Mouse (Mus musculus): ENCODE measurements at regions not wholly inside any gene's neighbourhood (a gene's known extent, or its start where the extent isn't known, plus 50 kb on each side); places are given as distances from the start of the nearest gene placed in this dataset.
A peak's percentile ranks its signal among the peaks of the same experiment; 100 is the strongest.

- DNase-seq, result no peak
These were observed 364.2 kb downstream of the Osr1 start for GRCm38 (mm10) chr12:9934158-9934557.

- DNase-seq, result no peak
These were observed 371.4 kb downstream of the Osr1 start for GRCm38 (mm10) chr12:9941357-9941756.

- DNase-seq, result no peak
These were observed 371.9 kb downstream of the Osr1 start for GRCm38 (mm10) chr12:9941823-9942222.

GRCm38 (mm10) chr12:9948784-9949183 is 378.9 kb downstream of the Osr1 start:
- DNase-seq, result no peak

GRCm38 (mm10) chr12:9952372-9952771 is 382.5 kb downstream of the Osr1 start:
- DNase-seq, result no peak

- no peak for DNase-seq
These were observed 384.4 kb downstream of the Osr1 start for GRCm38 (mm10) chr12:9954178-9954888.

DNA sequence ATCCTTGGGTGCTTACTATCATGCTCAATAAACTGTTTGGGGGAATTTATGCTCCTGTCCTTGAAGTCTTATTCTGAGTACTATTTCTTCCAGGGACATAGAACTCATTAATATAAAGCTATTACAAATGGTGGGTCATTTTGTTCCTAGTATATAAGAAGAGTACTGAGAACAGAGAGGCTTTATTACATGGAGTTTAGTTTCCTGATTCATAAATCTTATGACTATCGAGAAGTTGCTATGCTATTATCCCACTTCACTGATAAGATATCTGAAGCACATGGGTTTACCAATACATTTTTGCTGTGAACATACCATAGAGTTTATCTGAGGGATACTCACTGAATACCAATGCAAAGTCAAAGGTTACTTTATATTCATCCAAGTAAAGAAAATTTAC is 399.5 kb downstream of the Osr1 start:
- no peak for DNase-seq

DNA sequence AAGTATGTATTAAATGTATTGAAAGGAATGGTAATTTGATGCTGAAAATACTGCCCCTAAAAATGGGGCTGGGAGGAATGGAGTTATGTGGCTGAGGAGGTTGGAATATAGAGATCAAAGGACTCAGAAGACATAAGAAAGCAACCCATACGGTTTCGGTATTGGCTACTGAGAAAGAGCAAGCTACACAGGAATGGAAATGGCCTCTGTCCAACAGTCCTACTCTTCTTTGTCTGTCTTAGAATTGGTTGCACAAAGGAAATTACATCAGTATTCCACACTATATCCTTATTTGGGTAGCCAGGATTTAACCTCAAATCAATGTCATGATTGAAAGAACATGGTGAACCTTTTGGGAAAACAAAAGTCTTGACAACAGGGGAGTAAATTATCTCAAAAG is 399.0 kb upstream of the Nt5c1b start:
- no peak for DNase-seq

GRCm38 (mm10) chr12:9978494-9979112 is 391.2 kb upstream of the Nt5c1b start:
- DNase-seq, result no peak

DNA sequence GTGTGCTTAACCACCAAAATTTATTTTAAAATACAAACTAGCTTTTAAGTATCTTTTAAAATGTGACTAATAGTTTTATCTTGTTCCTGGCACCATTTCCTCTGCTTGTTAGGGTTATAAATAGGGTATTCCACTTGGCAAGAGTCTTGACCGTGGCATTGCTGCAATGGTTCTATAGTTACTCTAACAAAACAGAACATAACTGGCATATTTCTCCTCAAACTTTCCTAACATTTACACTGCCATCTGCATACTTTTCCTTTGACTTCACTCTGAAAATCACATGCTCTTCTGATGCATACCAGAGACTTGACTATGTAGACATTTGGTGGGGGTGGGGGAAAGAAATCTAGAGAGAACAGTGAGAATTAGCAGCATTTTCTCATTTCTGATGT is 390.7 kb upstream of the Nt5c1b start:
- no peak for DNase-seq

GRCm38 (mm10) chr12:9991305-9991704 is 378.5 kb upstream of the Nt5c1b start:
- DNase-seq, result no peak

- DNase-seq, result no peak
These were observed 374.1 kb upstream of the Nt5c1b start for GRCm38 (mm10) chr12:9995670-9996069.

- DNase-seq, result no peak
These were observed 373.2 kb upstream of the Nt5c1b start for GRCm38 (mm10) chr12:9996455-9997189.

DNA sequence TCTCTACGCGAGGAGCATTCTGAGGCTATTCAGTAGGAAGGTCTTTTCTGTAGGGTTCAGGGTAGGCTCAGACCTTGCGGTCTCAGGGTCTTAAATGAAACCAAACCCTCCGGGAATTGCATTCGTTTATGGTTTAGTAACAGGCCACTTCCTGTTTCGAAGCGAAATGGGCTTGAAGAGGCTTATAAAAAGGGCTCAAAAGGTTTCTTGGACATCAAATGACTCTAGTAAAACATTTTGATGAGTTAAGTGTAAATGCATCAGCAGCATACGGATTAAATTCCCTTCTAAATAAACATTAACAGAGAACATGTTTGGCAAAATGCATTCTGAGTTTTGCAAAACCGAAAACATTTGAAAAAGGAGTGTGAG is 372.6 kb upstream of the Nt5c1b start:
- DNase-seq, result no peak

GRCm38 (mm10) chr12:9997571-9997970 is 372.2 kb upstream of the Nt5c1b start:
- no peak for DNase-seq

DNA sequence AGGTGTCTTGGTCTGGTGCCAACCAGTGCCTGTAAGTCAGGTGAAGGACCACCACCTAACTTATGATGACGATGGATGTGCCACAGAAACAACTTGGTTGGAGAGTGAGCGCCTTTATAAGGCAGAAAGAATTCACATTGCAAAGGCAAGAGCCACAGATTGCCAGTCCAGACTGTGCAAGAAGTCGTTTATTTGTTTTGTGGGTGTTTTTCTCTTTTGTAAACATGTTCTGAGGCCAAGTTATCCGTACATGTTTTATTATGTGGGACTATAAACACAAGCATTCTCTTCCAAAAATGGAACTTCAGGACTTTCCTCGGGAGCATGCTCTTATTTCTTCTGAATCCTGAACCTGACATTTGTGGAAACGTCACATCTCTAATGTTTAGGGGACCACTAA is 369.8 kb upstream of the Nt5c1b start:
- no peak for DNase-seq

- no peak for DNase-seq
These were observed 361.3 kb upstream of the Nt5c1b start for GRCm38 (mm10) chr12:10008473-10008872.

GRCm38 (mm10) chr12:10016710-10017581 is 352.8 kb upstream of the Nt5c1b start:
- no peak for DNase-seq

GRCm38 (mm10) chr12:10035479-10035878 is 334.3 kb upstream of the Nt5c1b start:
- no peak for DNase-seq

DNA sequence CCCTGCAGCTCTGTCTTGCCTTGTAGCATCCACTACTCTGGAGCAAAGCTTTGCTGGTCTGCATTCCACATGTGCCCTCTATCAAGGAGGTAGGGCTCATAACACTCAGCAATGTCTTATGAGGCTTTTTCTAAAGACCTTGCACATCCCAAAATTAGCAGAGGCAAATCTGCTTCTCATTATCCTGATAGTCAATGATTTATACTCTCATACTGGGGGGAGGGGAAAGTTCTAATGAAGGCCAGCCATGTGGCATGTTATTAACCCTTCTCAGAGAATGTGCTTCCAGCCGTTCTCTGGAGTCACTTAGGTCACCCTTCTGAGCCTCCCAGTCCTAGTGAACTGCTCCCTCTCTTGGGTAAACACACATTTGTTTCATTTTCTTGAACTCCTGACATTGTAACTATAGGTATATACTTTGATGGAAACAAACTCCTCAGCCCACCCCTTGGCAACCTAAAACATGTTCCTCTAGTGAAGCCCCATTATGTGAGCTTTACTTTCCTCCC is 307.7 kb upstream of the Nt5c1b start:
- no peak for DNase-seq

DNA sequence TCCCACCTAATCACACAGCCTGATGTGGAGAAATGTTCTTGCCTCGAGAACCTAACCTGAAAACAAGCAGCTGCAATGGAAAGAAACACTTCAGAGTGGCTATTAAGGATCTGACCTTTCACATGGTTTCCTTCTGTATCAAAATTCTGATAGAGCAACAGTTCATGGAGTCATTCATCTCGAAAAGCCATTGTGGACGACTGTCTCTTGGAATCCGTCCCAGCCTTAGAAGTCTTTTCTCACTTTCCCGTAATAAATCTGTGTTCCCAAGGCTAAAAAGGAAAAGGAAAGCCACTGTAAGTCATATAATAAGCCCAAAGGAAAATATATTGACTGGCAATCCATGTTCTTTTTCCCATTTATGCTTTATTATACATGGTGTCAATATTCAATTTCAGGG is 291.4 kb upstream of the Nt5c1b start:
- peak in 1 of 2 experiments; percentile 3 for DNase-seq

GRCm38 (mm10) chr12:10079482-10079881 is 290.3 kb upstream of the Nt5c1b start:
- DNase-seq, result no peak
